Mouse (Mus musculus) heart, adult 2 months (tissue): ENCODE data around the gene Ugt1a5. TPM values are rescaled to one million over a fixed set of nuclear protein-coding genes. Genes with fewer than 3 reads are reported as not detected.

Source experiments
- DNase-seq, 2 experiments: peaks; one replicate each; pipeline ENCODE4 v3.0.0; 2021
- H3K27ac ChIP-seq: fragments of 200-600 bp; 2 replicates; pipeline ENCODE4 v1.8.1; 2022
- H3K27me3 ChIP-seq: fragments of 200-500 bp; 2 replicates; pipeline ENCODE4 v1.6.1; 2012; ENCODE audit warnings: mild to moderate bottlenecking, low read length, inconsistent platforms, mixed read lengths; ENCODE audit not compliant: control insufficient read depth, insufficient read depth
- H3K36me3 ChIP-seq: fragments of 200-500 bp; 2 replicates; pipeline ENCODE4 v1.6.1; 2012; ENCODE audit warnings: low read length, inconsistent platforms; ENCODE audit not compliant: control insufficient read depth, insufficient read depth
- H3K4me1 ChIP-seq: fragments of 200-500 bp; 2 replicates; pipeline ENCODE4 v1.6.1; 2011; ENCODE audit warnings: low read length; ENCODE audit not compliant: control insufficient read depth, insufficient read depth
- H3K4me3 ChIP-seq: fragments of 200-600 bp; 2 replicates; pipeline ENCODE4 v1.8.1; 2022
- H3K79me2 ChIP-seq: fragments of 200-500 bp; replicated peaks from 2 replicates; pipeline ENCODE4 v1.6.1; 2012; ENCODE audit warnings: mild to moderate bottlenecking, inconsistent platforms, low read length, moderate library complexity, mixed read lengths; ENCODE audit not compliant: control insufficient read depth, insufficient read depth
- H3K9ac ChIP-seq: fragments of 200-500 bp; 2 replicates; pipeline ENCODE4 v1.6.1; 2012; ENCODE audit warnings: low read depth, mild to moderate bottlenecking, control low read depth, inconsistent platforms, low read length, mixed read lengths
- CTCF ChIP-seq: fragments of 200-600 bp; IDR thresholded peaks from 2 replicates; pipeline ENCODE4 v1.8.1; 2022; ENCODE audit warnings: antibody characterized with exemption, mild to moderate bottlenecking, moderate library complexity
- EP300 ChIP-seq: fragments of 200-500 bp; IDR thresholded peaks from 2 replicates; pipeline ENCODE4 v1.6.1; 2011; ENCODE audit warnings: low read depth, low read length, control low read depth; ENCODE audit not compliant: insufficient read depth
- POLR2A ChIP-seq: fragments of 200-500 bp; IDR thresholded peaks from 2 replicates; pipeline ENCODE4 v1.6.1; 2011; ENCODE audit warnings: mild to moderate bottlenecking, low read depth, low read length, control low read depth; ENCODE audit not compliant: insufficient read depth
- WGBS: fragments of 180-500 bp; shearing (Covaris S2); methylation state at CpG from one replicate; pipeline ENCODE4 v1.1.7; 2018; 5-methylcytosine and 5-hydroxymethylcytosine counted together
- intact Hi-C: fragments of 180-260 bp; cut with DNase I; formaldehyde crosslinking; loops from one replicate; pipeline ENCODE4 v1.15.1; 2025
- polyA plus RNA-seq: library from polyadenylated mRNA; depleted of rRNA; stranded (reverse); fragments of >200 nt; gene quantifications from 2 replicates; pipeline ENCODE4 v1.2.3, GENCODE M21; 2012
- total RNA-seq, 2 experiments: library from RNA; stranded (reverse); gene quantifications; 2 replicates each; pipeline ENCODE4 v1.2.3; 2021

Ugt1a5 gene
- total and polyA plus RNA-seq, 3 experiments: not detected

GRCm38 (mm10) chr1:88255989-88256754 lies 90.4 kb downstream of the Ugt1a5 start:
- TF ChIP-seq POLR2A (no peak), EP300 (no peak), CTCF (no peak)
- intact Hi-C loops: no loop called here
- H3K79me2 ChIP-seq: no peaks in the 10 kb centered on the region
- H3K27ac ChIP-seq: no peak overlapping the region
- peaks cover 3% of the 10 kb centered on the region for H3K4me1 ChIP-seq
- DNase-seq: no peak
- H3K36me3 ChIP-seq: no peaks in the 10 kb centered on the region
- 75% methylated on average over 13 of the region's 13 CpGs for WGBS
- H3K27me3 ChIP-seq: no peaks in the 10 kb centered on the region
- H3K4me3 ChIP-seq: no peak overlapping the region
- H3K9ac ChIP-seq: no peak overlapping the region

- Histone ChIP-seq H3K79me2 (no peaks in the 10 kb centered on the region), H3K36me3 (no peaks in the 10 kb centered on the region), H3K9ac (no peak overlapping the region), H3K4me1 (peaks cover 3% of the 10 kb centered on the region), H3K27ac (no peak overlapping the region), H3K4me3 (no peak overlapping the region), H3K27me3 (no peaks in the 10 kb centered on the region)
- WGBS: 75% methylated on average over 10 of the region's 10 CpGs
- no peak for TF ChIP-seq POLR2A
- TF ChIP-seq EP300: no peak
- TF ChIP-seq CTCF: no peak
- intact Hi-C loops: no loop called here
- DNase-seq: peak in 1 of 2 experiments; percentile 38
Measured at GRCm38 (mm10) chr1:88256886-88257663, 91.3 kb downstream of the Ugt1a5 start.

DNA sequence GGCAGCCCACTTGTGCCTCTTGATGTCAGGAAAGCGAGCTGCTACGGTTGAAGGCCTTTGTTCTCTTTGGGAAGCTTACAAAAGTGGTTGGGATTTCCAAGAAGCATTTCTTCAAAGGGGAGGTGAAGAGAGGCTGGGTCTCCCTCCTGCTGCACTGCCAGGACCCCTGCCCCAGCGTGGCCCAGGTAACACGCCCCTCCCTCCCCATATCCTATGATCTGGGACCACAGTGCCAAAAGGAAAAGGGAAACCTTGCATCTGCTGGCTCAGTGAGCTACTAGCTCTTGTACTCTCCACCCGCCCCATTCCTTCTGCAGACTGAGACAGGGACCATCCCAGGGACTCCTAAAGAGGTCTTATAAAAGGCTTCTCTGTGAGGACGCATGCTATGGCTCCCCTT lies 91.9 kb downstream of the Ugt1a5 start:
- Histone ChIP-seq H3K27ac (no peak overlapping the region), H3K4me3 (no peak overlapping the region), H3K36me3 (no peaks in the 10 kb centered on the region), H3K79me2 (no peaks in the 10 kb centered on the region), H3K9ac (no peak overlapping the region), H3K27me3 (no peaks in the 10 kb centered on the region), H3K4me1 (peaks cover 3% of the 10 kb centered on the region)
- WGBS: 80% methylated on average over 6 of the region's 6 CpGs
- TF ChIP-seq POLR2A (no peak), CTCF (no peak), EP300 (no peak)
- intact Hi-C loops: no loop called here
- DNase-seq: peak in 1 of 2 experiments; percentile 44

DNA sequence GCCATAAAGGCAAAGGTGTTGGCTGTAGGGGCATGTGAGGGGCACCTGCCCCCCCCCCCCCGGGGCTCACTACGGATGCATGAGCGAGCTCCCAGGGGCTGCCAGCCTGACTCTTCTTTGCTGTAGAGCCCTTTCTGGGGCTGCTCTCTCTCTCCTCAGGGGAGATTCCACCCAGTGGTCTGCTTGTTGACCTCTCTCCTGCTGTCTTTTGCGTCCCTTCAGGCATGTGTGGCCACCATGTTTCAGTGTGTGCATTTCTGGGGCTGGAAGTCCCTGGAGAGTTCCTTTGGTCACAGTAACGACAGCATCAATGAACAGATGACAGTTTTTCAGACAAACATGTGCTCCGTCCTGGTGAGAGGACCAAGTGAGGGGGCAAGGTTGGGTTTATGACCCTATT lies 92.5 kb downstream of the Ugt1a5 start:
- H3K79me2 ChIP-seq: no peaks in the 10 kb centered on the region
- no peak for DNase-seq
- intact Hi-C loops: no loop called here
- H3K4me1 ChIP-seq: peaks cover 3% of the 10 kb centered on the region
- H3K27ac ChIP-seq: no peak overlapping the region
- H3K9ac ChIP-seq: no peak overlapping the region
- TF ChIP-seq POLR2A: no peak
- no peak for TF ChIP-seq CTCF
- TF ChIP-seq EP300: no peak
- no peak overlapping the region for H3K4me3 ChIP-seq
- H3K36me3 ChIP-seq: no peaks in the 10 kb centered on the region
- 63% methylated on average over 6 of the region's 6 CpGs for WGBS
- no peaks in the 10 kb centered on the region for H3K27me3 ChIP-seq

DNA sequence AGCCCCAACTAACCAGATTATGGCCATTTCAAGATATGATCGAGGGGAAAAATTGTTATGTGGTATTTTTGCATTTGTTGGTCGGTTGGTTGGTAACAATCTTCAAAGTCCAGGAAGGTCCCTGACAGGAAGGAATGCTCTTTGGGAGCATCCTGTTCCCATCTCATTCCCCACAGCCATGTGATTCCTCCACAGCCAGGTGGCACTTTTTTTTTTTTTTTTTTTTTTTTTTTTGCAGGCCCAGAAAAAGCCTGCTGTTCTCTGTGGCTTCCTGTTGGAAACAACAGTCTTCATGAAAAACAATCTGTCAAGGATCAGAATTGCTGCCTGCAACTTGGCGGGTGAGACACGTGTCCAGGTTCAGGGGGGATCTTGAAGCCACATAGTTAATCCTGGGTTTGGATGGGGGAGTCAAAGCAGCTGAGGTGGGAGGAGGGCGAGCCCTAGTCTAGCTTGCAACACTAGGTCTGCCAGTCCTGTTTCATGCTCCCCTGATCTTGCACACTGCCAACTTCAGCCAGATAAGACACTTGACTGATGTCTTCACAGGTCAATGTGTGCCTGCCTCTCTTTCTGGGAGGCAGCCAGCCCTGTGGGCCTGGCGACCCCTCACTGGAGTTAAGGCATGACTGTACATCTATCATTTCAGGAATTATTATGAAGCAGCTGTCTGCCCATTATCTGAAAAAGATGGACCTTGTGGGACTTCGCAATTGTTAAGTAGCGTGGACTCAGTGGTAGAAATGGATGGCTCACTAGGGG lies 93.2 kb downstream of the Ugt1a5 start:
- Histone ChIP-seq H3K27me3 (no peaks in the 10 kb centered on the region), H3K4me1 (peaks cover 3% of the 10 kb centered on the region), H3K9ac (no peak overlapping the region), H3K4me3 (no peak overlapping the region), H3K79me2 (no peaks in the 10 kb centered on the region), H3K27ac (no peak overlapping the region), H3K36me3 (no peaks in the 10 kb centered on the region)
- intact Hi-C loops: no loop called here
- DNase-seq: peak; percentile 57 to 67
- TF ChIP-seq POLR2A (no peak), EP300 (no peak), CTCF (no peak)
- WGBS: 53% methylated on average over 8 of the region's 8 CpGs

DNA sequence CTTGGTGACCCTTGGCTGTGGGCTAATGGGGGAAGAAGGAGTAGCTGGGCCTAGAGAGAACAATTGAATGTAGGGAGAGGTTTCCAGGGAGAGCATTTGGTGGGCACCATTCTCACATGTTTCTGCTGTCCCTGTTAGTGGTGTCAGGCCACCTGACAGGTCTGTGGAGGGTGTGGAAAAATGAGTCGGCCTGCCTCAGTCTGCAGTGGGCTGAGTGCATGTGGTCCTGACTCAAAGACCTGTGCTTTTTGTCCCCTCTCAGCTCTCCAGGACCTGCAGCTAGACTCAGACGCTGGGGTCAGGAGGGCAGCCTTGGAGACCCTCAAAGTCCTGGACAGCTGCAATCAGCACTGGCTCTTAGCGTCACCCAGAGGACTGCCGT lies 93.8 kb downstream of the Ugt1a5 start:
- peak in 1 of 2 experiments; percentile 44 for DNase-seq
- TF ChIP-seq CTCF (no peak), POLR2A (no peak), EP300 (no peak)
- no peaks in the 10 kb centered on the region for H3K27me3 ChIP-seq
- H3K79me2 ChIP-seq: no peaks in the 10 kb centered on the region
- no peak overlapping the region for H3K27ac ChIP-seq
- H3K4me1 ChIP-seq: peaks cover 3% of the 10 kb centered on the region
- no peak overlapping the region for H3K9ac ChIP-seq
- no peaks in the 10 kb centered on the region for H3K36me3 ChIP-seq
- H3K4me3 ChIP-seq: no peak overlapping the region
- 73% methylated on average over 4 of the region's 4 CpGs for WGBS
- intact Hi-C loops: no loop called here
